Mouse (Mus musculus): ENCODE measurements around the gene Card11.

DNA sequence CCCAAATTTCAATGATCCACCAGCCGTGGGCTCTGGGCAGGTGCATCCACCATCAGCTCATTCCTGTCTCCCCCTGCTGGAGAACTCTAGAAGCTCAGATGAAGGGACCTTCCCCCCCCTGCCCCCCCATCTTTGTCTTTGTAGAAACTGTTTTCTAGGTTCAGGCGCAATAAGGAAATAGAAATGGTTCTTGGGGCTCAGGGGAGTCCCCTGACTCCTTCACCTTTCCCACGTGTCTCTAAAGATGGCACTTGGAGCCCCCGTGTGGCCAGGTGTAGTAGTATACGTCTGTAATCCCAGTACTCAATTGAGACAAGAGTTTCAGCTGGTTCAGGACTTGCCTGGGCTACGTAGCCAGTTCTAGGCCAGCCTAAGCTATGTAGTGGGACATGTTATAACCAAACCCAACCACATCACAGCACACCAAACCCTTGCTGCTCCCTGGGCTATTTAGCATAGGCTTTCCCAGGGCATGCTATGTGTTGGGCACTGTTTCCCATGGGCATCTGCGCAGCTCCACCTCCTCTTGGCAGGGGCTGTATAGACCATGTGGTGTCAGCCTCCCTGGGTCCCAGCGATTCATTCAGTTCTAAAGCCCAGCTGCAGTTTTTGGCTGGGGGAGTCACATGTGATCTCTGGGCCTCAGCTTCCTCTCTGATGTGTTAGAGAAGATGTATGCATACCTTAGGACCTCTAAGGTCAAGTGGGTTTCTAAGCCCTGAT, 142.8 kb downstream of the Card11 start:
- TF ChIP-seq ZNF384 (IDR thresholded peaks at IDR 0.05; ENCODE audit: low read depth, low read length) (no peak), HCFC1 (IDR thresholded peaks at IDR 0.05; ENCODE audit: borderline replicate concordance, insufficient read depth, low read length) (no peak), MAFK (IDR thresholded peaks at IDR 0.05; ENCODE audit: insufficient read depth, low read depth, low read length) (no peak)
